Mouse (Mus musculus) kidney, embryonic 15.5 days (tissue): ENCODE data around the gene Cd300ld5. TPM values are rescaled to one million over a fixed set of nuclear protein-coding genes. Genes with fewer than 3 reads are reported as not detected.
A peak's percentile ranks its signal among the peaks of the same experiment; 100 is the strongest.

Source experiments
- ATAC-seq: fragments of 200-750 bp; cut with Nextera tagmentation; replicated peaks from 2 replicates; pipeline ENCODE4 v1.8.0; 2017; ENCODE audit warnings: moderate TSS enrichment; ENCODE audit not compliant: low FRiP score
- H3K27ac ChIP-seq: fragments of 300-500 bp; sonication (generic); 2 replicates; pipeline ENCODE4 v1.5.1; 2015; ENCODE audit warnings: mild to moderate bottlenecking, inconsistent platforms
- H3K27me3 ChIP-seq: fragments of 300-500 bp; sonication (generic); 2 replicates; pipeline ENCODE4 v1.6.1; 2015; ENCODE audit warnings: inconsistent platforms
- H3K36me3 ChIP-seq: fragments of 300-500 bp; sonication (generic); 2 replicates; pipeline ENCODE4 v1.6.1; 2015; ENCODE audit warnings: inconsistent platforms
- H3K4me1 ChIP-seq: fragments of 300-500 bp; sonication (generic); 2 replicates; pipeline ENCODE4 v1.6.1; 2015; ENCODE audit warnings: inconsistent platforms
- H3K4me2 ChIP-seq: fragments of 300-500 bp; sonication (generic); 2 replicates; pipeline ENCODE4 v1.6.1; 2015; ENCODE audit warnings: moderate library complexity, mild to moderate bottlenecking, inconsistent platforms
- H3K4me3 ChIP-seq: fragments of 300-500 bp; sonication (generic); replicated peaks from 2 replicates; pipeline ENCODE4 v1.5.1; 2015; ENCODE audit warnings: mild to moderate bottlenecking, inconsistent platforms
- H3K9ac ChIP-seq: fragments of 300-500 bp; sonication (generic); 2 replicates; pipeline ENCODE4 v1.6.1; 2015; ENCODE audit warnings: mild to moderate bottlenecking, inconsistent platforms
- H3K9me3 ChIP-seq: fragments of 300-500 bp; sonication (generic); replicated peaks from 2 replicates; pipeline ENCODE4 v1.6.1; 2016; ENCODE audit warnings: inconsistent platforms
- whole genome bisulfite sequencing: fragments of 180-500 bp; shearing (Covaris S2); methylation state at CpG from one replicate; pipeline ENCODE4 v1.1.7; 2015; ENCODE audit warnings: mixed read lengths; 5-methylcytosine and 5-hydroxymethylcytosine counted together
- polyA plus RNA-seq: library from polyadenylated mRNA; unstranded; fragments of >200 nt; fragmentation: Nextera tagmentation; extraction: Ambion mirVana; gene quantifications from 2 replicates; pipeline ENCODE4 v1.2.1, GENCODE M21; 2015

The Cd300ld5 gene
- polyA plus RNA-seq, 1 experiment from 2014 or later, result not detected

GRCm38 (mm10) chr11:115073002-115073401, 35.4 kb upstream of the Cd300ld5 start:
- WGBS, result 66% methylated on average over 5 of the region's 5 CpGs
- H3K27ac ChIP-seq, result peak overlapping the region; percentile 56; the same call in 1 of the 2 replicates
- no peak overlapping the region for H3K4me3 ChIP-seq
- ATAC-seq, result no peak
- H3K36me3 ChIP-seq, result no peaks in the 10 kb centered on the region
- H3K4me1 ChIP-seq, result peaks cover 21% of the 10 kb centered on the region
- H3K4me2 ChIP-seq, result no peak overlapping the region
- no peaks in the 10 kb centered on the region for H3K27me3 ChIP-seq
- no peak overlapping the region for H3K9ac ChIP-seq
- no peaks in the 10 kb centered on the region for H3K9me3 ChIP-seq

GRCm38 (mm10) chr11:115071631-115072294, 34.2 kb upstream of the Cd300ld5 start:
- Histone ChIP-seq H3K4me3 (peak overlapping the region; percentile 1; the same call in 1 of the 2 replicates), H3K4me2 (peak overlapping the region; percentile 52), H3K4me1 (peaks cover 21% of the 10 kb centered on the region), H3K27ac (peak overlapping the region; percentile 87), H3K27me3 (no peaks in the 10 kb centered on the region; the same call in 1 of the 2 replicates), H3K9me3 (no peaks in the 10 kb centered on the region), H3K36me3 (no peaks in the 10 kb centered on the region), H3K9ac (0 out of 2 replicates have a peak overlapping the region, but pooled peaks have one; percentile 0)
- 8% methylated on average over 14 of the region's 14 CpGs for WGBS
- peak; percentile 75 for ATAC-seq

GRCm38 (mm10) chr11:115071015-115071551, 33.5 kb upstream of the Cd300ld5 start:
- no peaks in the 10 kb centered on the region; the same call in 1 of the 2 replicates for H3K27me3 ChIP-seq
- peaks cover 21% of the 10 kb centered on the region for H3K4me1 ChIP-seq
- H3K9me3 ChIP-seq, result no peaks in the 10 kb centered on the region
- ATAC-seq, result no peak
- 0 out of 2 replicates have a peak overlapping the region, but pooled peaks have one; percentile 0 for H3K9ac ChIP-seq
- peak overlapping the region; percentile 87 for H3K27ac ChIP-seq
- H3K4me2 ChIP-seq, result peak overlapping the region; percentile 52
- no peaks in the 10 kb centered on the region for H3K36me3 ChIP-seq
- 12% methylated on average over 9 of the region's 9 CpGs for WGBS
- H3K4me3 ChIP-seq, result peak overlapping the region; percentile 1; the same call in 1 of the 2 replicates

- 65% methylated on average over 6 of the region's 6 CpGs for WGBS
- Histone ChIP-seq H3K9me3 (no peaks in the 10 kb centered on the region), H3K4me1 (peaks cover 9% of the 10 kb centered on the region), H3K27ac (no peak overlapping the region), H3K36me3 (no peaks in the 10 kb centered on the region), H3K9ac (no peak overlapping the region), H3K4me3 (no peak overlapping the region), H3K4me2 (no peak overlapping the region), H3K27me3 (no peaks in the 10 kb centered on the region; the same call in 1 of the 2 replicates)
- no peak for ATAC-seq
These were observed 29.2 kb upstream of the Cd300ld5 start for GRCm38 (mm10) chr11:115066768-115067167.

GRCm38 (mm10) chr11:115062077-115062476, 24.5 kb upstream of the Cd300ld5 start, which contains the start of gene Cd300e:
Gene Cd300e, minus strand, starts transcription at chr11:115062177.
- Histone ChIP-seq H3K36me3 (no peaks in the 10 kb centered on the region), H3K9ac (no peak within 1 kb of the TSS), H3K27ac (no peak within 1 kb of the TSS), H3K4me1 (no peaks in the 10 kb centered on the region), H3K4me3 (no peak within 1 kb of the TSS), H3K27me3 (0 out of 2 replicates have a peak, but pooled peaks cover 5% of the 10 kb centered on the region), H3K4me2 (no peak within 1 kb of the TSS), H3K9me3 (no peaks in the 10 kb centered on the region)
- no peak for ATAC-seq
- WGBS, result 17% methylated on average over 5 of the region's 5 CpGs

GRCm38 (mm10) chr11:115059797-115060196, 22.2 kb upstream of the Cd300ld5 start:
- Histone ChIP-seq H3K4me2 (no peak overlapping the region), H3K9me3 (no peaks in the 10 kb centered on the region), H3K4me3 (no peak overlapping the region), H3K27ac (no peak overlapping the region), H3K4me1 (no peaks in the 10 kb centered on the region), H3K9ac (no peak overlapping the region), H3K27me3 (0 out of 2 replicates have a peak, but pooled peaks cover 5% of the 10 kb centered on the region), H3K36me3 (no peaks in the 10 kb centered on the region)
- 73% methylated on average over 2 of the region's 2 CpGs for WGBS
- no peak for ATAC-seq

GRCm38 (mm10) chr11:115058701-115059100, 21.1 kb upstream of the Cd300ld5 start:
- no peak overlapping the region for H3K4me2 ChIP-seq
- H3K9me3 ChIP-seq, result no peaks in the 10 kb centered on the region
- H3K27ac ChIP-seq, result no peak overlapping the region
- 0 out of 2 replicates have a peak, but pooled peaks cover 5% of the 10 kb centered on the region for H3K27me3 ChIP-seq
- WGBS, result 69% methylated on average over 4 of the region's 4 CpGs
- ATAC-seq, result no peak
- H3K4me1 ChIP-seq, result no peaks in the 10 kb centered on the region
- no peak overlapping the region for H3K4me3 ChIP-seq
- no peaks in the 10 kb centered on the region for H3K36me3 ChIP-seq
- no peak overlapping the region for H3K9ac ChIP-seq

- H3K27me3 ChIP-seq, result 0 out of 2 replicates have a peak, but pooled peaks cover 7% of the 10 kb centered on the region
- no peak overlapping the region for H3K4me2 ChIP-seq
- no peaks in the 10 kb centered on the region for H3K4me1 ChIP-seq
- H3K9me3 ChIP-seq, result no peaks in the 10 kb centered on the region
- no peak overlapping the region for H3K27ac ChIP-seq
- H3K4me3 ChIP-seq, result no peak overlapping the region
- no peak overlapping the region for H3K9ac ChIP-seq
- H3K36me3 ChIP-seq, result no peaks in the 10 kb centered on the region
- no peak for ATAC-seq
These were observed 17.0 kb upstream of the Cd300ld5 start for GRCm38 (mm10) chr11:115054537-115054936.

- 94% methylated on average over 1 of the region's 1 CpGs for WGBS
- H3K4me3 ChIP-seq, result no peak overlapping the region
- H3K4me1 ChIP-seq, result no peaks in the 10 kb centered on the region
- H3K27me3 ChIP-seq, result 0 out of 2 replicates have a peak, but pooled peaks cover 4% of the 10 kb centered on the region
- H3K27ac ChIP-seq, result no peak overlapping the region
- no peak overlapping the region for H3K9ac ChIP-seq
- ATAC-seq, result no peak
- no peaks in the 10 kb centered on the region for H3K36me3 ChIP-seq
- H3K4me2 ChIP-seq, result no peak overlapping the region
- H3K9me3 ChIP-seq, result no peaks in the 10 kb centered on the region
These were observed 15.4 kb upstream of the Cd300ld5 start for GRCm38 (mm10) chr11:115052991-115053390.

- Histone ChIP-seq H3K27ac (no peak overlapping the region), H3K36me3 (no peaks in the 10 kb centered on the region), H3K27me3 (0 out of 2 replicates have a peak, but pooled peaks cover 4% of the 10 kb centered on the region), H3K9ac (no peak overlapping the region), H3K4me3 (no peak overlapping the region), H3K9me3 (no peaks in the 10 kb centered on the region), H3K4me2 (no peak overlapping the region), H3K4me1 (no peaks in the 10 kb centered on the region)
- ATAC-seq, result no peak
- 2% methylated on average over 9 of the region's 9 CpGs for WGBS
These were observed 14.6 kb upstream of the Cd300ld5 start for GRCm38 (mm10) chr11:115052206-115052605.

GRCm38 (mm10) chr11:115049282-115049895, 11.8 kb upstream of the Cd300ld5 start:
- Histone ChIP-seq H3K36me3 (no peaks in the 10 kb centered on the region), H3K27ac (no peak overlapping the region), H3K9me3 (no peaks in the 10 kb centered on the region), H3K27me3 (0 out of 2 replicates have a peak, but pooled peaks cover 4% of the 10 kb centered on the region), H3K4me2 (no peak overlapping the region), H3K4me1 (no peaks in the 10 kb centered on the region), H3K4me3 (no peak overlapping the region), H3K9ac (no peak overlapping the region)
- ATAC-seq, result no peak
- WGBS, result 36% methylated on average over 3 of the region's 3 CpGs

GRCm38 (mm10) chr11:115048259-115048658, 10.7 kb upstream of the Cd300ld5 start, which contains the start of gene Cd300ld3:
Gene Cd300ld3, minus strand, starts transcription at chr11:115048409.
- Histone ChIP-seq H3K27me3 (0 out of 2 replicates have a peak, but pooled peaks cover 4% of the 10 kb centered on the region), H3K9me3 (no peaks in the 10 kb centered on the region), H3K4me1 (no peaks in the 10 kb centered on the region), H3K4me3 (no peak within 1 kb of the TSS), H3K36me3 (no peaks in the 10 kb centered on the region), H3K4me2 (no peak within 1 kb of the TSS), H3K27ac (no peak within 1 kb of the TSS), H3K9ac (no peak within 1 kb of the TSS)
- no peak for ATAC-seq
- WGBS, result 69% methylated on average over 2 of the region's 2 CpGs
